Mouse (Mus musculus): ENCODE data around the gene Zfp382. TPM values are rescaled to one million over a fixed set of nuclear protein-coding genes. Genes with fewer than 3 reads are reported as not detected.

Zfp382 gene
- total RNA-seq (2014; rRNA removed) (7.5 and 12.7 TPM in 2 replicates), polyA plus RNA-seq (2015; fragmentation: Nextera tagmentation; extraction: Ambion mirVana) (11.9 and 13.2 TPM in 2 replicates)

DNA sequence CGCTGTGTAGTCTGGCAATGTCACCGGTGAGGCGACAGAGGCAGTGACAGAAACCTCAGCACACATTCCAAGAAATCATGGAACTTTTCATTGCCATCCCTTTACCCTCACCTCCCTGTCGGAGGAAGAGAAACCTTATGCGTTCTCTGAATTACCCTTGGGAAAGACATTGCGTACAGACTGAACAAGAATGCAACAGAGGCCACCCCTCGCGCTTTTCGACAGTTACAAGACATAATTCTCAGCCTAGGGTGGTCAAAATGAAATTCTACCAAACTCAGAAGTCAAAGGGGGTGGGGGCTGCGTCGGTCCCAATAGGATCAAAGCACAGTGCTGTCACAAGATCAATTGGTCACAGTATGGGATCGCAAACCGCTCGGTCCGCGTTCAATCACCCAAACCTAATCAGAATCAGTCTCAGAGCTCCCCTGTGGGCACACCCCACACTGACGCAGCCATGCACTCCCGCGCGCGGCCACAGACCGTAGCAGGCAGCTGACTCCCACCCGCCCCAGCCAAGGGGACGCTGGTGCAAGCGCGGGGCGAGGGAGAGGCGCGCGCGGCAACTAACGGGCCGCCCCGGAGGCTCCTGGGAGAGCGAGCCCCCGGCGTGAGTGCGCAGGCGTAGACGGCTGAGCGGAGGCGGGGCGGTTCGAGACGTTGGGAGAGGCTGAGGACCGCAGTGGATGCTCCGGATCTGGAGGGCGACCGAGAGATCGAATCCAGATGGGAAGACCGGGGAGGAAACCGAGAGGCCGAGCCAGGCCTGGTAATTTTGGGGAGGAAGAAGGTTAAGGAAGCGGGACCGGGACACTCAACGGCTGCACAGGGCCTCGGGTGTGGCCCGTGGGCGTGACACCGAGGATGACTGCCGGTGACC is at the start of gene Zfp382:
TSS of gene Zfp382 (plus strand) at position 635 of the 880 bp plus-strand sequence.
- peak within 1 kb of the TSS; percentile 73 for H3K4me2 ChIP-seq (ENCODE audit: low read depth, low read length)
- peak within 1 kb of the TSS; percentile 78 for H3K4me3 ChIP-seq (ENCODE audit: low read length)
- H3K27ac ChIP-seq, result peak within 1 kb of the TSS; percentile 84
- H3K9ac ChIP-seq (replicated peaks; ENCODE audit: low read length), result peak within 1 kb of the TSS; percentile 78
- no peaks in the 10 kb centered on the region for H3K9me3 ChIP-seq (ENCODE audit: low read length)
- peak; percentile 96 for DNase-seq (ENCODE audit: low spot score)
- no peaks in the 10 kb centered on the region for H3K27me3 ChIP-seq (ENCODE audit: insufficient read depth, low read length)
- TF ChIP-seq CTCF (IDR thresholded peaks at IDR 0.05; ENCODE audit: low read depth), result no peak
- H3K4me1 ChIP-seq (ENCODE audit: insufficient read depth, low read length), result peaks cover 4% of the 10 kb centered on the region; the same call in 1 of the 2 replicates
- no peaks in the 10 kb centered on the region for H3K36me3 ChIP-seq (ENCODE audit: insufficient read depth, low read length)
- peak; percentile 97 for ATAC-seq
- under 1% methylated on average over 61 of the region's 61 CpGs for WGBS

DNA sequence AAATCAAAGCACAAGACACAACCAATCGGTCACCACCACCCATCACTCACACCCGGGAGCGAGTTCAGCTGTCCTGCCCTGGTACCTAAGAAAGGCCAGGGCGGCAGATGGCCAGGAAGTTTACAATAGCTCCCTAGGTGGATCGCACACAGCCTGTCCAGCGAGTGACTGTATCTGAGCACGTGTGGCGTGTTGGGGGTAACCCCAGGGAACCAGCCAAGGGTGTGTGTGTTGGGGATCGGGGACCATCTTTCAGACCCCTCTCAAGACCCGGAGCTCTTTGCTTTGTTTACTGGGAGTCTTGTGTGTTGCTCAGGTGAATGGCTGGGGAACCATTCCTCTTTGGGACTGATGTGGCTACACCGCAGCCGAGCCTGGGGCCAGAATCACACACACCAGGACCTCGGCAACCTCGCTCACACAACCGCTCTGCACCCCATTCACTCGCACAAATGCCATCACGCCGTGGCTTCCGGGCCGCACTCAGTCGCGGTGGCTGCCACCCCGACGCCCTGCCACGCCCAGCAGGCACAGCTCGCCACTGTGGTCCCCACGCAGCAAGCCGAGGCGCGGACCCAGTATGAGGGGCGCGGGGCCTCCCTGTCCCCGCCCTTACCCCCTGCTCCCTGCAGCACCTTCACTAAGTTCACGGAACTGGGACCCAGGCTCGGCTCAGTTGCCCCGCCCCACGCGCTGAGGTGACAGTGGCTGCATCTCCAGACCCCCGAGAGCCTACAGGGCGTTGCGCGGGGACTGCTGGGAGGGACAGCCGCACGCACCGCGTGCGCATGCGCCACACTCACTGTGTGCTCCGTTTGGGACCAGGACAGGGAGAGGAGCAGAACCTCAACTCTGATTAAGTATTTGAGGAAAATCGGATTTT is 49.4 kb upstream of the Zfp382 start, which contains the start of gene Zfp82:
TSS of gene Zfp82 (minus strand) at position 755 of the 883 bp plus-strand sequence.
- no peak for TF ChIP-seq CTCF (IDR thresholded peaks at IDR 0.05; ENCODE audit: low read depth)
- DNase-seq (ENCODE audit: low spot score) (peak; percentile 93), ATAC-seq (peak; percentile 91)
- H3K4me2 ChIP-seq (ENCODE audit: low read depth, low read length), result peak within 1 kb of the TSS; percentile 98
- under 1% methylated on average over 48 of the region's 50 CpGs for WGBS
- H3K27me3 ChIP-seq (ENCODE audit: insufficient read depth, low read length), result no peaks in the 10 kb centered on the region
- no peaks in the 10 kb centered on the region for H3K9me3 ChIP-seq (ENCODE audit: low read length)
- H3K4me1 ChIP-seq (ENCODE audit: insufficient read depth, low read length), result peaks cover 3% of the 10 kb centered on the region; the same call in 1 of the 2 replicates
- 0 out of 2 replicates have a peak, but pooled peaks cover 3% of the 10 kb centered on the region for H3K36me3 ChIP-seq (ENCODE audit: insufficient read depth, low read length)
- peak within 1 kb of the TSS; percentile 86 for H3K4me3 ChIP-seq (ENCODE audit: low read length)
- H3K9ac ChIP-seq (replicated peaks; ENCODE audit: low read length), result peak within 1 kb of the TSS; percentile 64
- H3K27ac ChIP-seq, result peak within 1 kb of the TSS; percentile 79; the same call in 1 of the 2 replicates

DNA sequence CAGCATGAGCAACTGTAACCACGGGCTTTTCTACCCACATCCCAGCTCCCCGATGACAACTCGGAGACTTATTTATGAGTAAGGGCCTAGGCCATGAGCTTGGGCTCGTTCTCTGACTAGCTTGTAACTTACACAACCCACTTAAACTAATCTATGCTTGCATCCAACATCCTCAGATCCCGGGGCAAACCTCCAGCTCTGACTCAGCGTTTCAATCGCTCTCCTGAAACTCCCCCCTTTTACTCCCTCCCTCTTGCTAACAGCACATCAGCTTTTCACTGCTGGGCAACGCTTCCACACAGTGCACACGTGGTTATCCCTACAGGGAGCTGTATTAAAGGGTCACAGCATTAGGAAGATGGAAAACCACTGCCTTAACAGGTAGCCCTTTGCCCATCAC is 35.2 kb upstream of the Zfp382 start:
- peaks cover 6% of the 10 kb centered on the region for H3K36me3 ChIP-seq (ENCODE audit: insufficient read depth, low read length)
- no peak overlapping the region for H3K27ac ChIP-seq
- H3K4me1 ChIP-seq (ENCODE audit: insufficient read depth, low read length), result peaks cover 5% of the 10 kb centered on the region; the same call in 1 of the 2 replicates
- no peak overlapping the region for H3K9ac ChIP-seq (replicated peaks; ENCODE audit: low read length)
- no peak for TF ChIP-seq CTCF (IDR thresholded peaks at IDR 0.05; ENCODE audit: low read depth)
- no peak for DNase-seq (ENCODE audit: low spot score)
- no peak overlapping the region for H3K4me2 ChIP-seq (ENCODE audit: low read depth, low read length)
- no peak for ATAC-seq
- no peak overlapping the region for H3K4me3 ChIP-seq (ENCODE audit: low read length)
- no peaks in the 10 kb centered on the region for H3K9me3 ChIP-seq (ENCODE audit: low read length)
- WGBS, result 88% methylated on average over 9 of the region's 9 CpGs
- no peaks in the 10 kb centered on the region for H3K27me3 ChIP-seq (ENCODE audit: insufficient read depth, low read length)

DNA sequence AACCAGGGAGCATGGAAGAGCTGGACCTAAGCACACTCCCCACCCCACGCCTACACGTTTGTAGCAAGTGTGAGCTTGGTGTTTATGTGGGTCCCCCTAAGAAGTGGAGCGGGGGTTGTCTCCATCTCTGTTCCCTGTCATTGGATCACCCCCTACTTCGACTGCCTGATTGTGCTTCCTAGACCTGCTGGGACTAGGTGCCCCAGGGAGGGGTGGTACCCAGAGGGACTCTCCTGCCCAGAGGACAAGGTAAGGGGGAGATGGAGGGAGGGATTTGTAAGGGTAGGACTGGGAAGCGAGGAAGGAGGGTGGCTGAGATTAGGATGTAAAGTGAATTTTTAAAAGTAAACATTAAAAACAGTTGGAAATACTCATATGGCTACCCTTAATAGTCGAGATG is 32.3 kb upstream of the Zfp382 start:
- 14% methylated on average over 6 of the region's 6 CpGs for WGBS
- Histone ChIP-seq H3K27ac (peak overlapping the region; percentile 79; the same call in 1 of the 2 replicates), H3K9me3 (ENCODE audit: low read length) (no peaks in the 10 kb centered on the region), H3K27me3 (ENCODE audit: insufficient read depth, low read length) (no peaks in the 10 kb centered on the region), H3K4me2 (ENCODE audit: low read depth, low read length) (peak overlapping the region; percentile 81), H3K9ac (replicated peaks; ENCODE audit: low read length) (peak overlapping the region; percentile 61), H3K4me1 (ENCODE audit: insufficient read depth, low read length) (peaks cover 9% of the 10 kb centered on the region; the same call in 1 of the 2 replicates), H3K36me3 (ENCODE audit: insufficient read depth, low read length) (peaks cover 6% of the 10 kb centered on the region), H3K4me3 (ENCODE audit: low read length) (peak overlapping the region; percentile 66)
- no peak for DNase-seq (ENCODE audit: low spot score)
- no peak for ATAC-seq
- no peak for TF ChIP-seq CTCF (IDR thresholded peaks at IDR 0.05; ENCODE audit: low read depth)

DNA sequence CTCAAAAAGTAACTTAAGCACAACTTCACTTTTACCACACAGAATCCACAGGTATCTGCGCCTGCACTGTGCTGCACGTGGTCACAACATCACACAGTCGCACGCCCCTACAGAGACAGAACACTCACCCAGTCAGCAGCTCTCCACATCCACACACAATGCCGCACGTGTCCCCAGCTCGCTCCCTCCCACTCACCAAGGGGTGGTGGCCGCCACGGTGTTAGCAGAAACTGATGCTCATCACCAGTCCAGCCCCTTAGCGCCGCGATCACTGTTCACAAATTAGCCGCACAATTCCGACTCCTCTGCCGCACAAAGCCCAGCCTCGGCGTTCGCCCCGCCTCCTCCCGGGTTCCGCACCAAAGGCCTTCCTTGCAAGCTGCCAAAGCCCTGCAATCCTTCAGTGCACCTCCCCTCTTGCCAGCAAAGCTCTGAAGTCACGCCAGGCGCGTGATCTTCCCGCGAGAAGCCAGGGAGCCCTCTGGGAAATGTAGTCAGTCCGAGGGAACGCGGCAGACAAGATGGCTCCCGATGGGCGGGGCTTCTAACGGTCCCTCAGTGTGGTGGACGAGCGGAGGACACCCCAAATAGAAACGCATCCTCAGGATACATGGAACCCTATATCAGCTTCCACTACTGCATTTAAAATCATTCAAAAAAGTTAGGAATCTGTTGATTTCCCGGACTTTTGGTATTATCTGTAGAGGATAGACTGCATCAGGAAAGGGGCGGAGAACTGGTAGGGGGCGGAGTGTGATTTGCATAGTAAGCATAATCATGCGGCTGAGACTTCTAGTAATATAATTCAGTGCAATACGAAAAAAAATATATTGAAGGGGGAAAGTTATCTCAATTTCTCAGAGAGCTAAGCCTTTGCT is 31.4 kb upstream of the Zfp382 start, which contains the start of the genes Gm26920 and Zfp566:
TSS of gene Gm26920 (minus strand) at position 319 of the 878 bp plus-strand sequence.
TSS of gene Zfp566 (minus strand) at position 436 of the 878 bp plus-strand sequence.
- under 1% methylated on average over 40 of the region's 40 CpGs for WGBS

More for the DNA sequence above, 31.4 kb upstream of the Zfp382 start, which contains the start of the genes Gm26920 and Zfp566:
- Histone ChIP-seq H3K27ac (peak within 1 kb of the TSS; percentile 79), H3K36me3 (ENCODE audit: insufficient read depth, low read length) (peaks cover 2% of the 10 kb centered on the region), H3K4me3 (ENCODE audit: low read length) (peak within 1 kb of the TSS; percentile 66), H3K27me3 (ENCODE audit: insufficient read depth, low read length) (no peaks in the 10 kb centered on the region), H3K4me1 (ENCODE audit: insufficient read depth, low read length) (peaks cover 9% of the 10 kb centered on the region; the same call in 1 of the 2 replicates), H3K4me2 (ENCODE audit: low read depth, low read length) (peak within 1 kb of the TSS; percentile 81), H3K9me3 (ENCODE audit: low read length) (no peaks in the 10 kb centered on the region), H3K9ac (replicated peaks; ENCODE audit: low read length) (peak within 1 kb of the TSS; percentile 61)
- ATAC-seq (peak; percentile 95), DNase-seq (ENCODE audit: low spot score) (peak; percentile 99)
- 0 out of 2 replicates have a peak, but pooled peaks have one; percentile 6 for TF ChIP-seq CTCF (IDR thresholded peaks at IDR 0.05; ENCODE audit: low read depth)
